Mouse (Mus musculus): ENCODE results near the gene Lpar6.

DNA sequence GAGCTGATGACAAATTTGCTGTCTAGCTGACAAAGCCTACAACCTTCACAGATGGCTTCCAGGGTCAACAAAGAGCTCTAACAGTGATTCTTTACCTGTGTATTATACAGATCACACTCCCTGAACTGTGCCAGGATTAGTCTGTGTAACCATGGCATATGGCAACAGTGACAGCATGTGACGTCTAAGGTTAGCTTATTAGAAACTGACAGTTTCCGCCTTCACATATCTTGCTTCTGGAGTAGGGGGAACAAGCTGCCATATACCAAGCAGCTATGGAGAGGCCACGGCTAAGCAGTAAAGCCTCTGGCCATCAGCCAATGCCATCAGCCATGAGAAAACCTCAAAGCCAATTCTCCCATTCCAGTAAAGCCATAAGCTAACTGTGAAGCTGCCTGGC lies 11.3 kb upstream of the Lpar6 start:
- TF ChIP-seq CTCF (IDR thresholded peaks at IDR 0.05; ENCODE audit: low read depth, low read length) (no peak), POLR2A (IDR thresholded peaks at IDR 0.05; ENCODE audit: borderline replicate concordance, low read depth, low read length) (no peak)
